16 mouse cellular contexts compared by ENCODE assay signal in genomic region chr16:29693025-29693682, GRCm38 (mm10).
A peak's percentile ranks its signal among the peaks of the same experiment; 100 is the strongest.
DNase-seq lines count a peak whose midpoint lies in the region; ATAC-seq and TF ChIP-seq lines count a peak whose summit lies in the region.
"Had no signal": no experiment of that assay in that cellular context is flagged by ENCODE, and none has a peak within 500 bp of the region (broad histone marks: within the 10 kb centered on the region; RNA-seq: fewer than 3 reads in every experiment).

No protein-coding gene starts in this region.

- H3K27ac ChIP-seq in kidney, embryonic 15.5 days, result 0 out of 2 replicates have a peak overlapping the region, but pooled peaks have one; percentile 13
- no peak overlapping the region for H3K27ac ChIP-seq in embryonic facial prominence, embryonic 14.5 days (replicated peaks; ENCODE audit: low read depth, low read length)
- no peak overlapping the region for H3K27ac ChIP-seq in forebrain, postnatal 0 days (ENCODE audit: low read depth, low read length)
- no peak overlapping the region for H3K27ac ChIP-seq in midbrain, embryonic 14.5 days (replicated peaks; ENCODE audit: low read depth, low read length)
- H3K27ac ChIP-seq: limb, embryonic 15.5 days; stomach, postnatal 0 days had no signal

- no peak overlapping the region for H3K9ac ChIP-seq in kidney, embryonic 15.5 days
- no peak overlapping the region for H3K9ac ChIP-seq in embryonic facial prominence, embryonic 14.5 days (ENCODE audit: low read depth, low read length)
- H3K9ac ChIP-seq in forebrain, postnatal 0 days, result no peak overlapping the region
- H3K9ac ChIP-seq in midbrain, embryonic 14.5 days (replicated peaks; ENCODE audit: low read length), result no peak overlapping the region
- H3K9ac ChIP-seq: limb, embryonic 15.5 days; neural tube, embryonic 13.5 days had no signal

- H3K36me3 ChIP-seq in kidney, embryonic 15.5 days, result no peaks in the 10 kb centered on the region
- H3K36me3 ChIP-seq in embryonic facial prominence, embryonic 14.5 days (ENCODE audit: control insufficient read depth, insufficient read depth, low read length), result no peaks in the 10 kb centered on the region
- H3K36me3 ChIP-seq in forebrain, postnatal 0 days (ENCODE audit: insufficient read depth), result no peaks in the 10 kb centered on the region
- H3K36me3 ChIP-seq in midbrain, embryonic 14.5 days (ENCODE audit: control insufficient read depth, insufficient read depth, low read length), result no peaks in the 10 kb centered on the region
- H3K36me3 ChIP-seq: limb, embryonic 15.5 days; neural tube, embryonic 13.5 days had no signal

- H3K4me2 ChIP-seq in kidney, embryonic 15.5 days, result no peak overlapping the region
- no peak overlapping the region for H3K4me2 ChIP-seq in embryonic facial prominence, embryonic 14.5 days (ENCODE audit: low read depth, low read length)
- no peak overlapping the region for H3K4me2 ChIP-seq in forebrain, postnatal 0 days (ENCODE audit: low read depth)
- H3K4me2 ChIP-seq in midbrain, embryonic 14.5 days (ENCODE audit: low read length), result no peak overlapping the region
- H3K4me2 ChIP-seq: limb, embryonic 15.5 days had no signal

- ATAC-seq in kidney, embryonic 15.5 days (replicated peaks; ENCODE audit: low FRiP score), result no peak
- peak; percentile 58 for ATAC-seq in embryonic facial prominence, embryonic 14.5 days (ENCODE audit: low read depth)
- ATAC-seq in forebrain, postnatal 0 days, result peak; percentile 48
- ATAC-seq in midbrain, embryonic 14.5 days (ENCODE audit: low FRiP score, low TSS enrichment), result no peak

- TF ChIP-seq CTCF in forebrain, postnatal 0 days (IDR thresholded peaks at IDR 0.05; ENCODE audit: low read depth), result no peak

- peaks cover 26% of the 10 kb centered on the region for H3K27me3 ChIP-seq in kidney, embryonic 15.5 days
- H3K27me3 ChIP-seq in embryonic facial prominence, embryonic 14.5 days (replicated peaks; ENCODE audit: control insufficient read depth, insufficient read depth, low read length), result no peaks in the 10 kb centered on the region
- H3K27me3 ChIP-seq in forebrain, postnatal 0 days (ENCODE audit: insufficient read depth, low read length), result no peaks in the 10 kb centered on the region
- peaks cover 14% of the 10 kb centered on the region; the same call in 1 of the 2 replicates for H3K27me3 ChIP-seq in midbrain, embryonic 14.5 days (ENCODE audit: control insufficient read depth, insufficient read depth, low read length)
- H3K27me3 ChIP-seq: limb, embryonic 15.5 days had no signal

- no peak overlapping the region for H3K4me3 ChIP-seq in kidney, embryonic 15.5 days (replicated peaks)
- no peak overlapping the region for H3K4me3 ChIP-seq in embryonic facial prominence, embryonic 14.5 days (ENCODE audit: low read depth, low read length)
- no peak overlapping the region for H3K4me3 ChIP-seq in forebrain, postnatal 0 days (ENCODE audit: low read depth, low read length)
- H3K4me3 ChIP-seq in midbrain, embryonic 14.5 days (replicated peaks; ENCODE audit: low read depth, low read length), result no peak overlapping the region
- H3K4me3 ChIP-seq: limb, embryonic 15.5 days; neural tube, embryonic 13.5 days had no signal

- no peak for DNase-seq in kidney, adult 9 months
- DNase-seq in embryonic facial prominence, embryonic 14.5 days (ENCODE audit: low spot score), result peak; percentile 67
- DNase-seq in forebrain, postnatal 0 days, result peak; percentile 22
- DNase-seq in midbrain, embryonic 14.5 days, result peak; percentile 36
- no peak for DNase-seq in frontal cortex, postnatal 10 days (ENCODE audit: low spot score in 2 of 2)
- DNase-seq in left cerebral cortex, adult 11 months (ENCODE audit: low spot score), result no peak
- DNase-seq: cerebellum, postnatal 25 days; gastrocnemius, postnatal 10 days; kidney, adult 2 months; kidney, postnatal 36 days; layer of hippocampus, adult 9-11 months; lung, postnatal 36 days had no signal

- H3K4me1 ChIP-seq in kidney, embryonic 15.5 days, result peaks cover 28% of the 10 kb centered on the region
- H3K4me1 ChIP-seq in embryonic facial prominence, embryonic 14.5 days (ENCODE audit: control insufficient read depth, insufficient read depth, low read length), result peaks cover 10% of the 10 kb centered on the region; the same call in 1 of the 2 replicates
- no peaks in the 10 kb centered on the region for H3K4me1 ChIP-seq in forebrain, postnatal 0 days (ENCODE audit: insufficient read depth)
- peaks cover 12% of the 10 kb centered on the region; the same call in 1 of the 2 replicates for H3K4me1 ChIP-seq in midbrain, embryonic 14.5 days (ENCODE audit: control insufficient read depth, insufficient read depth, low read length)

- WGBS in kidney, embryonic 15.5 days, result 48% methylated on average over 5 of the region's 5 CpGs
- 17% methylated on average over 5 of the region's 5 CpGs for WGBS in embryonic facial prominence, embryonic 14.5 days
- WGBS in forebrain, postnatal 0 days, result 18% methylated on average over 5 of the region's 5 CpGs
- 11% methylated on average over 5 of the region's 5 CpGs for WGBS in midbrain, embryonic 14.5 days

- no peaks in the 10 kb centered on the region for H3K9me3 ChIP-seq in kidney, embryonic 15.5 days (replicated peaks)
- H3K9me3 ChIP-seq in embryonic facial prominence, embryonic 14.5 days (ENCODE audit: control insufficient read depth, low read length), result no peaks in the 10 kb centered on the region
- H3K9me3 ChIP-seq in forebrain, postnatal 0 days (ENCODE audit: low read length), result no peaks in the 10 kb centered on the region
- H3K9me3 ChIP-seq in midbrain, embryonic 14.5 days (ENCODE audit: control insufficient read depth, low read length), result no peaks in the 10 kb centered on the region; the same call in 1 of the 2 replicates
- H3K9me3 ChIP-seq: limb, embryonic 15.5 days; neural tube, embryonic 13.5 days had no signal

Comparison
In these comparisons a context has a peak if more than half of its experiments do, and no peak if none do; other contexts are left out.
1. ATAC-seq: peak in embryonic facial prominence, embryonic 14.5 days (single experiment) and forebrain, postnatal 0 days (single experiment); none in kidney, embryonic 15.5 days (single experiment) and midbrain, embryonic 14.5 days (single experiment).
2. DNase-seq: peak in embryonic facial prominence, embryonic 14.5 days (single experiment), forebrain, postnatal 0 days (single experiment) and midbrain, embryonic 14.5 days (single experiment); none in kidney, adult 9 months (single experiment), frontal cortex, postnatal 10 days (0 of 2) and left cerebral cortex, adult 11 months (single experiment).